Mouse (Mus musculus): ENCODE results near the gene Agpat2. TPM values are rescaled to one million over a fixed set of nuclear protein-coding genes. Genes with fewer than 3 reads are reported as not detected.

Agpat2 gene
- total and polyA plus RNA-seq, 2 experiments from 2014 or later, result 5.0 to 6.4 TPM

GRCm38 (mm10) chr2:26595725-26596435 is 8.3 kb downstream of the Agpat2 start:
- WGBS, result 89% methylated on average over 11 of the region's 11 CpGs
- Histone ChIP-seq H3K9me3 (ENCODE audit: low read length) (no peaks in the 10 kb centered on the region), H3K4me1 (ENCODE audit: insufficient read depth, low read length) (no peaks in the 10 kb centered on the region), H3K9ac (replicated peaks; ENCODE audit: low read length, poor library complexity, severe bottlenecking) (no peak overlapping the region), H3K4me3 (ENCODE audit: low read depth, low read length) (no peak overlapping the region), H3K27me3 (ENCODE audit: insufficient read depth, low read length) (no peaks in the 10 kb centered on the region), H3K4me2 (ENCODE audit: low read depth, low read length, poor library complexity, severe bottlenecking) (no peak overlapping the region), H3K36me3 (ENCODE audit: insufficient read depth, low read length) (no peaks in the 10 kb centered on the region), H3K27ac (ENCODE audit: low read depth, low read length) (no peak overlapping the region)
- no peak for TF ChIP-seq CTCF (IDR thresholded peaks at IDR 0.05)
- ATAC-seq (ENCODE audit: low FRiP score) (no peak), DNase-seq (ENCODE audit: low spot score) (no peak)

- no peaks in the 10 kb centered on the region for H3K9me3 ChIP-seq (ENCODE audit: low read length)
- H3K4me3 ChIP-seq (ENCODE audit: low read depth, low read length), result no peak overlapping the region
- WGBS, result 83% methylated on average over 6 of the region's 6 CpGs
- DNase-seq (ENCODE audit: low spot score) (no peak), ATAC-seq (ENCODE audit: low FRiP score) (no peak)
- no peaks in the 10 kb centered on the region for H3K27me3 ChIP-seq (ENCODE audit: insufficient read depth, low read length)
- no peak for TF ChIP-seq CTCF (IDR thresholded peaks at IDR 0.05)
- H3K27ac ChIP-seq (ENCODE audit: low read depth, low read length), result no peak overlapping the region
- H3K9ac ChIP-seq (replicated peaks; ENCODE audit: low read length, poor library complexity, severe bottlenecking), result no peak overlapping the region
- H3K36me3 ChIP-seq (ENCODE audit: insufficient read depth, low read length), result no peaks in the 10 kb centered on the region
- no peak overlapping the region for H3K4me2 ChIP-seq (ENCODE audit: low read depth, low read length, poor library complexity, severe bottlenecking)
- no peaks in the 10 kb centered on the region for H3K4me1 ChIP-seq (ENCODE audit: insufficient read depth, low read length)
These were observed 9.1 kb downstream of the Agpat2 start for GRCm38 (mm10) chr2:26594934-26595724.

GRCm38 (mm10) chr2:26594461-26594933 is 9.7 kb downstream of the Agpat2 start:
- ATAC-seq (ENCODE audit: low FRiP score) (no peak), DNase-seq (ENCODE audit: low spot score) (no peak)
- Histone ChIP-seq H3K9me3 (ENCODE audit: low read length) (no peaks in the 10 kb centered on the region), H3K4me3 (ENCODE audit: low read depth, low read length) (no peak overlapping the region), H3K36me3 (ENCODE audit: insufficient read depth, low read length) (no peaks in the 10 kb centered on the region), H3K9ac (replicated peaks; ENCODE audit: low read length, poor library complexity, severe bottlenecking) (no peak overlapping the region), H3K27me3 (ENCODE audit: insufficient read depth, low read length) (no peaks in the 10 kb centered on the region), H3K27ac (ENCODE audit: low read depth, low read length) (no peak overlapping the region), H3K4me2 (ENCODE audit: low read depth, low read length, poor library complexity, severe bottlenecking) (no peak overlapping the region), H3K4me1 (ENCODE audit: insufficient read depth, low read length) (no peaks in the 10 kb centered on the region)
- WGBS, result 86% methylated on average over 7 of the region's 7 CpGs
- TF ChIP-seq CTCF (IDR thresholded peaks at IDR 0.05), result no peak

- Histone ChIP-seq H3K27ac (ENCODE audit: low read depth, low read length) (no peak overlapping the region), H3K36me3 (ENCODE audit: insufficient read depth, low read length) (no peaks in the 10 kb centered on the region), H3K4me1 (ENCODE audit: insufficient read depth, low read length) (no peaks in the 10 kb centered on the region), H3K4me2 (ENCODE audit: low read depth, low read length, poor library complexity, severe bottlenecking) (no peak overlapping the region), H3K27me3 (ENCODE audit: insufficient read depth, low read length) (no peaks in the 10 kb centered on the region), H3K9ac (replicated peaks; ENCODE audit: low read length, poor library complexity, severe bottlenecking) (no peak overlapping the region), H3K9me3 (ENCODE audit: low read length) (no peaks in the 10 kb centered on the region), H3K4me3 (ENCODE audit: low read depth, low read length) (no peak overlapping the region)
- TF ChIP-seq CTCF (IDR thresholded peaks at IDR 0.05), result peak; percentile 37; the same call in 1 of the 2 replicates
- WGBS, result 69% methylated on average over 9 of the region's 9 CpGs
- ATAC-seq (ENCODE audit: low FRiP score) (no peak), DNase-seq (ENCODE audit: low spot score) (no peak)
These were observed 10.2 kb downstream of the Agpat2 start for GRCm38 (mm10) chr2:26594022-26594346.

- Histone ChIP-seq H3K4me2 (ENCODE audit: low read depth, low read length, poor library complexity, severe bottlenecking) (no peak overlapping the region), H3K9me3 (ENCODE audit: low read length) (no peaks in the 10 kb centered on the region), H3K27ac (ENCODE audit: low read depth, low read length) (no peak overlapping the region), H3K9ac (replicated peaks; ENCODE audit: low read length, poor library complexity, severe bottlenecking) (no peak overlapping the region), H3K36me3 (ENCODE audit: insufficient read depth, low read length) (no peaks in the 10 kb centered on the region), H3K4me3 (ENCODE audit: low read depth, low read length) (no peak overlapping the region), H3K4me1 (ENCODE audit: insufficient read depth, low read length) (no peaks in the 10 kb centered on the region), H3K27me3 (ENCODE audit: insufficient read depth, low read length) (no peaks in the 10 kb centered on the region)
- no peak for DNase-seq (ENCODE audit: low spot score)
- TF ChIP-seq CTCF (IDR thresholded peaks at IDR 0.05), result no peak
- ATAC-seq (ENCODE audit: low FRiP score), result no peak
- 73% methylated on average over 9 of the region's 9 CpGs for WGBS
These were observed 10.8 kb downstream of the Agpat2 start for GRCm38 (mm10) chr2:26593211-26594021.

Data from midbrain, postnatal 0 days (tissue).